Mouse (Mus musculus) effector memory CD4-positive, alpha-beta T cell, adult 5 months (primary cell): ENCODE results near the gene Tspan33. TPM values are rescaled to one million over a fixed set of nuclear protein-coding genes. Genes with fewer than 3 reads are reported as not detected.

Source experiments
- polyA plus RNA-seq: library from polyadenylated mRNA; unstranded; fragments of 100-300 nt; shearing (Covaris generic); gene quantifications from one replicate; pipeline ENCODE4 v1.2.1, GENCODE M21; 2017

The Tspan33 gene
- 0.47 TPM for polyA plus RNA-seq

GRCm38 (mm10) chr6:29693953-29694352, at the start of gene Tspan33:
Tspan33 (plus strand) TSS chr6:29694222.

GRCm38 (mm10) chr6:29735336-29735688, 41.3 kb downstream of the Tspan33 start, which contains the start of gene Smo:
Smo (plus strand) TSS chr6:29735503.

Other genes with a start within 250 kb of the Tspan33 start
- 295 TPM for gene Atp6v1f, start 226.5 kb upstream of the Tspan33 start, polyA plus RNA-seq
- gene Atp6v1fnb, start 222.8 kb upstream of the Tspan33 start, polyA plus RNA-seq, result not detected
- 0.32 TPM for gene Kcp, start 186.3 kb upstream of the Tspan33 start, polyA plus RNA-seq
- gene Irf5, start 167.6 kb upstream of the Tspan33 start, polyA plus RNA-seq, result 19.7 TPM
- gene Tnpo3, start 84.3 kb upstream of the Tspan33 start, polyA plus RNA-seq, result 91.2 TPM
- gene Smo, start 41.3 kb downstream of the Tspan33 start, polyA plus RNA-seq, result not detected
- gene Ahcyl2, start 73.8 kb downstream of the Tspan33 start, polyA plus RNA-seq, result 90.3 TPM
- not detected for gene Strip2, start 222.8 kb downstream of the Tspan33 start, polyA plus RNA-seq